Mouse (Mus musculus): ENCODE measurements around the gene Emilin2. TPM values are rescaled to one million over a fixed set of nuclear protein-coding genes. Genes with fewer than 3 reads are reported as not detected.

Emilin2 gene
- total and polyA plus RNA-seq, 3 experiments, result 37.2 to 43.5 (median 43.3) TPM

DNA sequence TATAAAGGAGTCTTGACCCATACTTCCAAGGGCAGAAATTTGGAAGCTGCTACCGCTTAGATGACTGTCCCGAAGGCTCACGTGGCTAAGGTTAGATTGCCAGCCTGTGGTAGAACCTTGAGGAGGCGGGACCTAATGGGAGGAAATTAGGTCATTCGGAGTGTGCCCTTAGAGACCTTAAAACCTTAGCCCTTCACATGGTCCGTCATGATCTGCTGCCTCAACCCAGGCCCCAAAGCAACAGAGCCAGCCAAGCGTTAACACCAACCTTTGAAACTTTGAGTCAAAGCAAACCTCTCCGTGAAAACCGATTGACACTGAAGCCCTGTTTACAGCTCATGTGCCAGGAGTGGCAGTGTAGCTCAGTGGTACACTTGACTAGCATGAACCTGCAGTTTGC is 29.1 kb downstream of the Emilin2 start:
- 79% methylated on average over 9 of the region's 9 CpGs for WGBS
- Histone ChIP-seq H3K9ac (ENCODE audit: low read depth, low read length) (no peak overlapping the region), H3K79me2 (replicated peaks; ENCODE audit: control insufficient read depth, insufficient read depth, low read length) (no peaks in the 10 kb centered on the region), H3K27me3 (ENCODE audit: control insufficient read depth, insufficient read depth, low read length) (no peaks in the 10 kb centered on the region), H3K4me3 (no peak overlapping the region), H3K27ac (no peak overlapping the region), H3K4me1 (ENCODE audit: control insufficient read depth, insufficient read depth, low read length) (peaks cover 14% of the 10 kb centered on the region), H3K36me3 (ENCODE audit: control insufficient read depth, insufficient read depth, low read length) (no peaks in the 10 kb centered on the region)
- intact Hi-C loops (cut with DNase I), result no loop called here
- TF ChIP-seq CTCF (IDR thresholded peaks at IDR 0.05) (no peak), EP300 (IDR thresholded peaks at IDR 0.05; ENCODE audit: insufficient read depth, low read depth, low read length) (no peak), POLR2A (IDR thresholded peaks at IDR 0.05; ENCODE audit: insufficient read depth, low read depth, low read length) (no peak)
- DNase-seq, result no peak

DNA sequence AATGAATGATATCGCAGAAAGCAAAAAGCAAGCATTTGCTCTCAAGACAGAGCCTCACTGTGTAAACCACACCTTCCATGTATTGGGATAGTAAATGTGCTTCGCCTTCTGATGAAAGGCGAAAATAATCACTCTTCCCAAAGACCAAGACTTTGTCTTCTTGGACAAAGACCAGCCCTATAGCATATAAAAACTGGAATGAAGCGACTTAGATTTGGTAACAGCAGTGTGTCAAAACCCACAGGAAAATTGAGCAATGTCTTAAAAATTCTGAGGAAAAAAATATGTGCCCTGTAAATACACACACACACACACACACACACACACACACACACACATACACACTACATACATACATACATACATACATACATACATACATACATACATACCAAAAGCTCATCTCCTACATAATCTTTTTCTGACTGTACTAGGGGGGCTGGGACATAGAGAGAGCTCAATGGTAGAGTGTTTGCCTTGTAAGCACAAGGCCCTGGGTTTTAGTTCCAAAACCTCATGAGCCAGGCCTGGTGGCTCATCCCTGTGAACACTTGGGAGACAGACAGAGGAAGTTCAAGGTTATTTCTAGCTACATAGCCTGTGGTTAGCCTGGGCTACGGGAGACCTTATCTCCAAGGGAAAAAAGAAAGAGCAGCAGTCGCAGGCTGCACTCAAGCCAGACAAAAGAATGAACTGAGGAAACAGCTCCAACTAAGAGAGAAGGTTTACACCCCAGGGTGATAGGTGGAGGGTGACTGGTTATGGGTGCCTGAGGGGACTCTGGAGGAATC is 33.9 kb downstream of the Emilin2 start:
- H3K9ac ChIP-seq (ENCODE audit: low read depth, low read length), result no peak overlapping the region
- H3K27ac ChIP-seq, result no peak overlapping the region
- no peaks in the 10 kb centered on the region for H3K4me1 ChIP-seq (ENCODE audit: control insufficient read depth, insufficient read depth, low read length)
- no peaks in the 10 kb centered on the region for H3K27me3 ChIP-seq (ENCODE audit: control insufficient read depth, insufficient read depth, low read length)
- H3K36me3 ChIP-seq (ENCODE audit: control insufficient read depth, insufficient read depth, low read length), result no peaks in the 10 kb centered on the region
- intact Hi-C loops (cut with DNase I), result no loop called here
- H3K79me2 ChIP-seq (replicated peaks; ENCODE audit: control insufficient read depth, insufficient read depth, low read length), result no peaks in the 10 kb centered on the region
- H3K4me3 ChIP-seq, result no peak overlapping the region
- WGBS, result 80% methylated on average over 6 of the region's 6 CpGs
- no peak for DNase-seq
- TF ChIP-seq CTCF (IDR thresholded peaks at IDR 0.05) (no peak), EP300 (IDR thresholded peaks at IDR 0.05; ENCODE audit: insufficient read depth, low read depth, low read length) (no peak), POLR2A (IDR thresholded peaks at IDR 0.05; ENCODE audit: insufficient read depth, low read depth, low read length) (no peak)

DNA sequence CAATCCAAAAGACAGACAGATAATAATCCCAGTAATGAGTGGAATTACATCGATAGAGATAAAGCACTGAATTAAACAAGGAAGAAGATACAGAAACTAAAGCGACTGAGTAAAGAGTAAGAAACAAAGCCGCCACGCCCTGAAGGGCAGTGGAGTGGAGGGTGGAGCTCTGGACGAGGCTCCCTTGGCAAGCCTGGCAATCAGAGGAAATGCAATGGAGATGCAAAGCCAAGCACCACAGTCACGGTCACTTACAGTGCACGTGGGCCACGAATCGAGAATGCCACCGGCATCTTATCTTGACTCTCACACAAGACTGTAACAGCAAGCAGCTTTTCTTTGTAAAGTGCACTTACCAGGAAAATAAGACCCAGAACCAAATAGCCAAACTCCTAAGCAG is 35.0 kb downstream of the Emilin2 start:
- Histone ChIP-seq H3K9ac (ENCODE audit: low read depth, low read length) (no peak overlapping the region), H3K27ac (no peak overlapping the region), H3K4me3 (no peak overlapping the region), H3K36me3 (ENCODE audit: control insufficient read depth, insufficient read depth, low read length) (no peaks in the 10 kb centered on the region), H3K27me3 (ENCODE audit: control insufficient read depth, insufficient read depth, low read length) (no peaks in the 10 kb centered on the region), H3K4me1 (ENCODE audit: control insufficient read depth, insufficient read depth, low read length) (no peaks in the 10 kb centered on the region), H3K79me2 (replicated peaks; ENCODE audit: control insufficient read depth, insufficient read depth, low read length) (no peaks in the 10 kb centered on the region)
- DNase-seq, result no peak
- 46% methylated on average over 10 of the region's 10 CpGs for WGBS
- intact Hi-C loops (cut with DNase I), result no loop called here
- TF ChIP-seq EP300 (IDR thresholded peaks at IDR 0.05; ENCODE audit: insufficient read depth, low read depth, low read length) (no peak), CTCF (IDR thresholded peaks at IDR 0.05) (no peak), POLR2A (IDR thresholded peaks at IDR 0.05; ENCODE audit: insufficient read depth, low read depth, low read length) (no peak)

DNA sequence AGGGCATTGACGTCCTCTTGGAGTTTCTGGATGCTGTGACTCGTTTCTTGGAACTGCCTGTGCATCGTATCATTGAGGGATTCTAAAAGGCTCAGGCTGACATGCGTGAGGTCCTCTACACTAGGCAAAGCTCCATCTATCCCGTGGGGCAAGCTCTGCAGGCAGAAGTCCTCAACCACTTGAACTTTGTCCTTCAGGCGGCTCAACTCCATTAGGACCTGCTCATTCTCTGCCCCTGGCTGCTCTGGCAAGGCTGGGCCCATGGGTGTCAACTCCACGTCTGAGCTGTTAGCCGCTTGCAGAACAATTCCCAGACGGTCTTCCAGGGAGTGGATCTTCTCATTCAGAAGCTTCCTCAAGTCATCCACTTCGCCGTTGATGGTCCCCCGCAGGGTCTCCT is 37.9 kb downstream of the Emilin2 start:
- no peaks in the 10 kb centered on the region for H3K36me3 ChIP-seq (ENCODE audit: control insufficient read depth, insufficient read depth, low read length)

DNA sequence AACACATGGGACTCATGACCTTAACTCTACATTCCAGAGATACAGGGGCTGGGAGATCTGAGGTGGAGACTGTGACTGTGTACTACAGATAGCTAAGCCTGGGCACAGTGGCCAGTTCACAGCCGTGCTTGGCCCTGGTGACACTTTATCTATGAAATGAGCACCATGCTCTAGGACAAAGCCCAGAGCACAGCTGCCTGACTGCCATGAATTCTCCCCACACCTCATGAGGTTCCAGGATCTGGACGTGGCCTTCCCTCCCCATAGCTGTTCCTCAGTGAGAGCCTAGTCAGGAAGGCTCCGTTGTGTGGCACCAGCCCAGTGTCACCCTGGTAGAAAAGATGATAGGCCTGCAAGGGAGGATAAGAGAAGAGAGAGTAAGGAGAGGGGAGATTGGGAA is 43.2 kb downstream of the Emilin2 start:
- peak in 1 of 2 experiments; percentile 74 for DNase-seq
- 39% methylated on average over 3 of the region's 3 CpGs for WGBS
- H3K79me2 ChIP-seq (replicated peaks; ENCODE audit: control insufficient read depth, insufficient read depth, low read length), result no peaks in the 10 kb centered on the region
- no peak overlapping the region for H3K4me3 ChIP-seq
- H3K9ac ChIP-seq (ENCODE audit: low read depth, low read length), result no peak overlapping the region
- peaks cover 3% of the 10 kb centered on the region; the same call in 1 of the 2 replicates for H3K4me1 ChIP-seq (ENCODE audit: control insufficient read depth, insufficient read depth, low read length)
- intact Hi-C loops (cut with DNase I), result loop anchor here (1.0 to 5.0 kb wide), 2 partner anchors 18 to 39 kb away; no protein-coding TSS in a partner anchor
- H3K36me3 ChIP-seq (ENCODE audit: control insufficient read depth, insufficient read depth, low read length), result no peaks in the 10 kb centered on the region
- no peaks in the 10 kb centered on the region for H3K27me3 ChIP-seq (ENCODE audit: control insufficient read depth, insufficient read depth, low read length)
- H3K27ac ChIP-seq, result peak overlapping the region; percentile 64
- TF ChIP-seq EP300 (IDR thresholded peaks at IDR 0.05; ENCODE audit: insufficient read depth, low read depth, low read length), result peak; percentile 94
- no peak for TF ChIP-seq CTCF (IDR thresholded peaks at IDR 0.05)
- TF ChIP-seq POLR2A (IDR thresholded peaks at IDR 0.05; ENCODE audit: insufficient read depth, low read depth, low read length), result peak; percentile 50; the same call in 1 of the 2 replicates

More for the DNA sequence above, 37.9 kb downstream of the Emilin2 start:
- H3K27me3 ChIP-seq (ENCODE audit: control insufficient read depth, insufficient read depth, low read length), result no peaks in the 10 kb centered on the region
- intact Hi-C loops (cut with DNase I), result no loop called here
- no peak for DNase-seq
- no peaks in the 10 kb centered on the region; the same call in 1 of the 2 replicates for H3K4me1 ChIP-seq (ENCODE audit: control insufficient read depth, insufficient read depth, low read length)
- no peak overlapping the region for H3K9ac ChIP-seq (ENCODE audit: low read depth, low read length)
- WGBS, result 87% methylated on average over 12 of the region's 12 CpGs
- no peak for TF ChIP-seq POLR2A (IDR thresholded peaks at IDR 0.05; ENCODE audit: insufficient read depth, low read depth, low read length)
- TF ChIP-seq EP300 (IDR thresholded peaks at IDR 0.05; ENCODE audit: insufficient read depth, low read depth, low read length), result no peak
- TF ChIP-seq CTCF (IDR thresholded peaks at IDR 0.05), result no peak
- H3K79me2 ChIP-seq (replicated peaks; ENCODE audit: control insufficient read depth, insufficient read depth, low read length), result no peaks in the 10 kb centered on the region
- no peak overlapping the region for H3K4me3 ChIP-seq
- no peak overlapping the region for H3K27ac ChIP-seq

DNA sequence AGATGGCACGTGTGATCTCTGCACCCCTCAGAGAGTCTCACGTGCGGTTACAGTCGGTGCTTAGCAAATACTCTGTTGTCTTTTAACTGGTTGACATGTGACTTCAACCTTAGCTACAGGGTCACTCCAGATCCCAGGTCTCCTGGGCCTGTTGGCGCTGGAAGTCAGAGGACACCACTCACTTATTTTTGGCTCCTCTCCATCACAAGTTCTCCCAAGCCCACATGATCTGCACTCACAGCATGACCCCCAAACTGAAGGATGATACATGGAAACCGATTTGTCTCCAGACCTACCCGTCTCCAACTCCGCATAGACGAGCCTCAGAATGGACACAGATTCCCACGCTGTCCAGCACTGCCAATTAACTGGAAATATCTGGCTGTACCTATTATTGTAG is 43.6 kb downstream of the Emilin2 start:
- no peak overlapping the region for H3K4me3 ChIP-seq
- H3K9ac ChIP-seq (ENCODE audit: low read depth, low read length), result no peak overlapping the region
- no peaks in the 10 kb centered on the region for H3K36me3 ChIP-seq (ENCODE audit: control insufficient read depth, insufficient read depth, low read length)
- H3K27me3 ChIP-seq (ENCODE audit: control insufficient read depth, insufficient read depth, low read length), result no peaks in the 10 kb centered on the region
- H3K4me1 ChIP-seq (ENCODE audit: control insufficient read depth, insufficient read depth, low read length), result peaks cover 3% of the 10 kb centered on the region; the same call in 1 of the 2 replicates
- H3K27ac ChIP-seq, result peak overlapping the region; percentile 59
- no peaks in the 10 kb centered on the region for H3K79me2 ChIP-seq (replicated peaks; ENCODE audit: control insufficient read depth, insufficient read depth, low read length)
- intact Hi-C loops (cut with DNase I), result loop anchor here (1.0 to 5.0 kb wide), 2 partner anchors 18 to 39 kb away; no protein-coding TSS in a partner anchor
- 58% methylated on average over 10 of the region's 10 CpGs for WGBS
- no peak for TF ChIP-seq EP300 (IDR thresholded peaks at IDR 0.05; ENCODE audit: insufficient read depth, low read depth, low read length)
- TF ChIP-seq POLR2A (IDR thresholded peaks at IDR 0.05; ENCODE audit: insufficient read depth, low read depth, low read length), result no peak
- TF ChIP-seq CTCF (IDR thresholded peaks at IDR 0.05), result no peak
- DNase-seq, result no peak
